Mouse (Mus musculus) thymus, adult 2 months (tissue): Measurements from ENCODE around the gene Ttc13.

Experiments used
- CTCF ChIP-seq: fragments of 200-500 bp; IDR thresholded peaks from 2 replicates; pipeline ENCODE4 v1.5.1; 2012; ENCODE audit warnings: mild to moderate bottlenecking, control low read depth, low read length, moderate library complexity, borderline replicate concordance; ENCODE audit not compliant: control insufficient read depth, poor library complexity, insufficient read depth; ENCODE audit errors: extremely low read depth
- POLR2A ChIP-seq: fragments of 200-500 bp; IDR thresholded peaks from 2 replicates; pipeline ENCODE4 v1.6.1; 2012; ENCODE audit warnings: mild to moderate bottlenecking, low read length, control low read depth, moderate library complexity; ENCODE audit not compliant: control insufficient read depth, poor library complexity, insufficient read depth; ENCODE audit errors: extremely low read depth

DNA sequence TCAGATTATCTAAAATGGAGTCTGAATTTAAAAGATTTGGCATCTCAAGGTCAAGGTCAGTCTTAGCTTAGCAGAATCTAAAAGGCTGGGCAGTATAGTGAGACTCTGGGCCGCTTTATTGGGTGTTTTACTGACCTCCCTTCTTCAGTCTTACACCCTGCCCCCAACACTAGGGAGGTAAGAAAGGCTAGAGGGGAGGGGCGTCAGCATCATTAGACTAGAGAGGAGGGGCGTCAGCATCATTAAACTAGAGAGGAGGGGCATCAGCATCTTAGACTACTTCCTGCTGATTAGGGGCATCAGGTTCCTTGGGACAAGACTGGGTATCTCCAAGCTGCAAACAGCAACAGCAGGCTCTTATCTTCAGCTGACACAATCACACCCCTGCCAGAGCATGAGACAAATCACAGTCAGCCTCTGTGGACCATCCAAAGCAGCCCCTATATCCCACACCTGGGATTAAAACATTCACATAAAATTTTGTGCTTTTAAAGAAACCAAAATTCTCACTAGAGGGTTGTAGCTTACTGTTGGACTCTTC lies 13.7 kb upstream of the Ttc13 start:
- TF ChIP-seq CTCF (no peak), POLR2A (no peak)
